Mouse (Mus musculus) adrenal gland, adult 2 months (tissue): ENCODE results near the gene Dbp. TPM values are rescaled to one million over a fixed set of nuclear protein-coding genes. Genes with fewer than 3 reads are reported as not detected.
"Not testable (repeated sequence)": the region's sequence is repeated elsewhere in the genome, so short reads cannot be mapped to it uniquely, and the experiment has no call there.

Experiments used
- DNase-seq: peaks from one replicate; pipeline ENCODE4 v3.0.0; 2021
- long read RNA-seq: library from polyadenylated mRNA; stranded (forward); transcript quantifications from one replicate; pipeline ENCODE4 v2.0.0, GENCODE M21; 2021
- polyA plus RNA-seq: library from polyadenylated mRNA; depleted of rRNA; stranded (reverse); fragments of >200 nt; gene quantifications from 2 replicates; pipeline ENCODE4 v1.2.3, GENCODE M21; 2012; rRNA removed
- total RNA-seq, 2 experiments: library from RNA; stranded (reverse); gene quantifications; 2 replicates each; pipeline ENCODE4 v1.2.3; 2021

The Dbp gene
- total RNA-seq (100 to 1,000 TPM in 1 of 2 experiments, 10 to 100 TPM in 1; 54.3 to 225 TPM), polyA plus RNA-seq (569 and 796 TPM in 2 replicates)
- long read RNA-seq, transcript Dbp-204 (3 exons, 1,156 nt) = minor isoform, 13 of 216 reads
- long read RNA-seq, transcript Dbp-205 (2 exons, 1,732 nt) = minor isoform, 11 of 216 reads
- long read RNA-seq, transcript Dbp-201 (4 exons, 1,837 nt) = major isoform, 168 of 216 reads
- long read RNA-seq, partial matches to known transcripts = 16 of 216 reads
- long read RNA-seq, other reads (novel, unspliced or antisense) = 8 of 216 reads

DNA sequence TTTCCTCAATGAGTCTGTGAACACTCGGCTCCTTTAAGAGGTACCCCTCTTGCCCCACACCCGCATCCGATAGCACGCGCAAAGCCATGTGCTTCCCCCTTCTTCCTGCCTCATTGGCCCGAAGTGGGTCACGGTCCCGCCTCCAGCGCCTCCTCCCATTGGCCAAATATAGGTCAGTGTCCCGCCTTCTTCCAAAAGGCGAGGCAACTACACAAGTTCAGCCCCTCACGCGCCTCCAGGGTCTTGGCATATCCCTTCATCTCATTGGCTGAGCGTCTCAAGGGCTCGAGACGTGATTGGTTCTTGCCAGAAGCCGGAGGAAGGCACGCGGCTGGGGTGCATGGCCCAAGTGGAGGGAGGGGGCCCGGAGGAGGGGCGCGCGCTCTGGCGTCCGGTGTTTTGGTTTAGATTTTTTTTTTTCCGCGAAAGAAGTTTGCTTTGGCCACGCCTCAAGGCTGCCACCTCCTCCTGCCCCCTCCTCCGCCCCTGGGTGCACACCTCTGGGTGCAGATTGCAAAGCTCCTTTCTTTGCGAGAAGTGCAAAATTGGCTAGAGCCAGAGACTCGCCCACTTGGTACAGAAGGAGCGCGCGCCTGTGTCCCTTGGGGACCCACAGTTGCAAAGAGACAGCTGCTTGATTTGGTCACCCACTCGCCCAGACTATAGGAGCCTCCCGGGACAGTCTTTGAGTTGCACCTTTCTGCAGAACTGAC, at the start of gene Dbp:
Dbp (plus strand) TSS at position 359 of the 713 bp plus-strand sequence.
- DNase-seq = peak; percentile 100

DNA sequence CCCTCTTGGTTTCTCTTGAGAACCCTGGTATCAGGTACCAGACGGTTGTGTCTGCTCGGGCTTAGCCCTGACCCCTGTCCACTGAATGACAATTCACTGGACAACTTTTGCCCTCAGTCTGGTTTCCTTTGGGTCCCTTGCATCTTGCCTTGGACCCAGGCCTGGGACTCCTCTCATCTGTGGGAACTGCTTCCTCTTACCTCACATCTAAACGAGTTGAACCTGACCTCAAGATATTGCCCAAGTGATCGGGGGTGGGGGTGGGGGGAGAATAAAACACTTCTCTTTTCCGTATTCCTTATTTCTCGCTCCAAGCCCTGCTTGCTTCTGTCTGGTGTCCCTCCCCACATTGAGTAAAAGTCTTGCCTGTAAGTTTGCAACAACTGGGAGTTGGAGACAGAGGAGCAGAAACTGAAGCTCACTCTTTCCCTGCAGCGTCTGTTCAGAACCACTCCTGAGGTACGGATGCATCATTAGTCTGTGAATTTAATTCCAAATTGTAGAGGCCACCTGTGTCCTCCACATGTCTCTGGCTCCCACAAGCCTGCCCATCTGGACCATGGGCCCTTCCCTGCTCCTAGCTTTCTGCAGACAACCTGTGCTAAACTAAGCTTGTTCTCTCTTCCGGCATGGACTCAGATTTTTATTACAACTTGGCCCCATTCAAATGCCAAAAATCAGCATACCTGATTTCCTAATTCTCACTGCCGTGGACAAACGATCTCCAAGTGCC, 44.0 kb upstream of the Dbp start:
- no peak for DNase-seq

DNA sequence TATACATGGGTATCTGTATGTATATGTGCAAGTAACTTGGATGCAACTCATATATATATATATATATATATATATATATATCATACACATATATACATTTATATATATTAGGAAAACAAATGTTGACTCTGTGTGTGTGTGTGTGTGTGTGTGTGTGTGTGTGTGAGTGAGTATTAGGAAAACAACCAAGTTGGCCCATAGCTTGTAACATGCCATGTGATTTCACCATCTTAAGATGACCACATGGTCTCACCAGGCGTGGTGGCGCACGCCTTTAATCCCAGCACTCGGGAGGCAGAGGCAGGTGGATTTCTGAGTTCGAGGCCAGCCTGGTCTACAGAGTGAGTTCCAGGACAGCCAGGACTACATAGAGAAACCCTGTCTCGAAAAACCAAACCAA, 43.2 kb upstream of the Dbp start:
- DNase-seq = not testable (repeated sequence)

DNA sequence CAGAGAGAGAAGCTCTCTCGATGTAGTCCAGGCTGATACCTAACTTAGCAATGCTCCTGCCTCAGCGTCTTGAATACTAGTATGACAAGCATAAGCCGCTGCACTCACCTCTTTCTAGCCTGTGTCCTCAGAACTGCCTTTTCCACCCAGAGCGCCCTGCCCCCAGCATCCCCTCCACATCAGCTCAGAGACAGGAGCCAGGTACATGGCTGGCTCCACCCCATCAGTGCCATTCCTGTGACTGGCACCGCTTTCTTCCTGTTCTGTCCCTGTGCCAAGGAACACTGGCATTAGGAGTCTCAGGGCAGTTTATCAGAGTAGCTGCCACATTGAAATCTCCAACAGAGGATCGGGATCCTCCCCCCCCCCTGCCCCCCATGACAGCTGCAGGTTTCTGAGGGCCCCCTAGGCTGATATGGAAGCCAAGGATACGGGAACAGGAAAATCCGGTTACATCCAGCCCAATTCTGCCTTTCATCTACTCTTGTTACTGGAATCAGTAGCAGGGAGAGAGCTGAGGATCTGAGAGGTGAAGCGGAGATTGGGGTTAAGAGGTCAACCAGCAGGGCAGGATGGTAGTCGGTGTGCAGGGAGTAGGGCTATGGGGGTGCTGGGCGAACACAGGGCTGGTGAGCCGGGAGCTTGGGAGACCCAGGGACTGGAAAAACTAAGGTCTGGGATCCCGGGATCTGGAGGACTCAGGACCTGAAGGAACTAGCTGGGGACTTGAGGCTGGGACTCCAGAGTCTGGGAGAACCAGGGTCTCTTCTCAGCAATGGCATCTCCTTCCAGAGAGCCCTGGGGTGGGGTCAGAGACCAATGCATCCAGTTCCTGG, 39.4 kb upstream of the Dbp start:
- DNase-seq = no peak

DNA sequence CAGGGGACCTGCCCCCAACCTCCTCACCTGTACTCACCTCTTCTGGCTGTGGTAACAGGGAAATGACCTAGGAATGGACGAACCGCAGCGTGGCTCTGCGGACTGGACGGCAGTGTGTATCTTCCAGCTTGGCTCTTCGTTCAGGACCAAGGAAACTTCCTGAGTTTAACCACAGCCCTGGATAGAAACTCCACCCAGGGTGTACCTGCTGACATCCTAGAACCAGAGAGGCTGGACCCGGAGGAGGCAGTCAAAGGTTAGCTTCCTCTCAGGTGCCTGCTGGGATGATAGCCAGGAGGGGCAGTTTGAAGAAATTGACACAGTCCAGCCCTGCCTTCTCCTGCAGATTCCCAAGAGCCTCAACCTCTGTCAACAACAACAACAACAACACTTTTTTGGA, 38.7 kb upstream of the Dbp start, which contains the start of gene Fut2:
Fut2 (minus strand) TSS at position 234 of the 400 bp plus-strand sequence.
- DNase-seq = no peak

DNA sequence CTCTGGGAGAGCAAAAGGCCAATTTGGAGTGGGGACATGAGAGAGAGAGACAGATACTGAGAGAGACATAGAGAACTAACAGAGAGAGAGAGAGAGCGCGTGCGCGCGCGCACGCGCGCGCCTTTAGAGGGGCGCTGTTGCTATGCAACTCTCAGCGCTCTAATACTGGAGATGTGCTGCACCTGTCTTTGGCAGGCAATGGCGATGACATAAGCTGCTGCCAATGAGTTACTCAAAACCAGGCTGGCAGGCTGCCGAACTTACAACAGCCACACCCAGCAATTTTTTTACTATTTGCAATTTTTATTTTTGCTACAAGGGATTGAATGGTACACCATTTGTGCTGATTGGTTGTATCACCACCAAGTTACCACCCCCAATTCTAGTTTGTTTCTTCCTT, 37.1 kb upstream of the Dbp start:
- DNase-seq = no peak

DNA sequence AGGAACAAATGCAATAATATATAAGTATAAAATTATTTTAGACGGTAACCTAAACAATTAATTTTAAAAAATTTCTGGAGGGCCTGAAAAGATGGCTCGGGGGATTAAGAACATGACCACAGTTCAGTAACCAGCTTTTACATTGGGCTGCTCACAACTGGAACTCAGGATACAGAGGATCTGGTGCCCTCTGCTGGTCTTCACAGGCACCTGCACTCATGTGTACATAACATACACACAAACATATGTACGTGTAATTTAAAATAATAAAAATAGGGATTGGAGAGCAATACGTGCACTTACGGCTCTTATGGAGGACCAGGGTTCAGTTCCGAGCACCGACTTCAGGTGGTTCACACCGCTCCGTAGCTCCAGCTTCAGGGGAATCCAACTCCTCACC, 36.0 kb upstream of the Dbp start:
- DNase-seq = no peak

DNA sequence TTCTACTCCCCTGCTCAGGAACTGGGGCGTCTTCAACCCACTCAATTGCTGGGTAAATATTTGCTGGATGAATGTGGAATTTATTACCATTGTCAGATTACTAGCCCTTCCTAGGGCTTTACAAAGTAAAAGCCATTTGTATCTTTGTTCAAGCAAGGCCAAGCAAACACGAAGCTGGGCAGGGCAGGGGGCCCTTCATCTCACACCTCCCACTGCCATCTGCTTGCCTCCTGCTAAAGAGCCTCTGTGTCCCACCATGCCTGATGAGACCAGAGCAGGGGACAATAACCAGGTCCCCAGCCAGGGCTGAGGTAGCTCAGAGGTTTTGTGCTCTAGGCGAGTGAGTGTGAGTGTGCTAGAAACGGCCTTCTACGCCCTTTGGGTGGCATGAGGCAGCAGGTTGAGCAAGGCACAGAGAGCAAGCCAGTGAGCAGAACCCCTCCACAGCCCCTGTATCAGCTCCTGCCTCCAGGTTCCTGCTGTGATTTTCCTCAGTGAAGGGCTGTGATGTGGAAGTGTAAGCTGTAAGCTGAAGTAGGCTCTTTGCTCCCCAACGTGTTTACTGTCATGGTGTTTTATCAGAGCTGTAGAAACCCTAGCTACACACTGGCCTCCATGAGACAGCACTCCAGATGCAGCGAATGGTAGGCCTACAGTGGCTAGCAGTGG, 27.1 kb upstream of the Dbp start:
- no peak for DNase-seq

DNA sequence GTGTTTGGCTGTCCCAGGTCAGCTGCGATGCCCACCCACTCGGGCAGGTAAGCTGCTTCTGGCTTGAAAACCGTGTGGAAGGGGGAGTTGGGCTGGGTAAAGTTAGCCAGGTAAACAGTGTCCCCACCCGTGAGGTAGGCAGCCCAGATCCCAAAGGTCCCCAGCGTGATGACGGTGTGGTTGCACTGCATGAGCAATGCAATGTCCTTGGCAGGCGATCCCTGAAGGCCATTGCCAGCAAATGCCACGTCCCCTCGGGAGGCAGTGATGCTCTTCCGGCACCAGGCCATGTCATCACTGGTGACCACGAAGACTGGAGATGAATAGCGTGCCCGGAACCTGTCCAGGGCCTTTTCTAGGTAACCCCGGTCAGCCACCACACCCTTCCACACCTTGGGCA, 26.4 kb upstream of the Dbp start:
- DNase-seq = peak; percentile 85

DNA sequence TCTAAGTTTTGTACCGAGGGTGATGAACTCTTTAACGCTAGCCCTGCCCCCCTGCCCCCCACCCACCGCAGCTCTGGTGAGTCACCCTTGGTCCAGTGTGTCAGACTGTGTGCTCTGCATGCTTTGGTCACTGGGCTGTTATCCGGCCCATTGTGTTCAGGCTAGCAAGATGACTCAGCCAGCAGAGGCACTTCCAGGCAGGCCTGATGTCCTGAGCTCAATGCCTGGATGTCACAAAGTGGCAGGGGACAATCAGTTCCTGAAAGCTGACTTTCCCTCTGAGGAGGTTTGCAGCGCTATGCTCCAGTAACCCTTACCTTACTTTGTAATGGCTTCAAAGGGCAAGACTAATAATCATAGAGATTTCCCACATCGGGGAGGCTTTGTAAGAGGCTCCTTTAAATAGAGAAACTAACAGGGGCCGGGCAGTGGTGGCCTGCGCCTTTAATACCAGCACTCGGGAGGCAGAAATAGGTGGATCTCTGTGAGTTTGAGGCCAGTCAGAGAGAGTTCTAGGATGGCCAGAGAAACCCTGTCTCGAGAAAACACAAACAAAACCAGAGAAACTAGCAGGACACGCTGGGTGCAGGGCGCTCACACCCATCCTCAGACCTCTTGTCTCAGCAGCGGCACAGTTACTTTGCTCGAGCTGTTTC, 24.8 kb upstream of the Dbp start:
- DNase-seq = peak; percentile 81

DNA sequence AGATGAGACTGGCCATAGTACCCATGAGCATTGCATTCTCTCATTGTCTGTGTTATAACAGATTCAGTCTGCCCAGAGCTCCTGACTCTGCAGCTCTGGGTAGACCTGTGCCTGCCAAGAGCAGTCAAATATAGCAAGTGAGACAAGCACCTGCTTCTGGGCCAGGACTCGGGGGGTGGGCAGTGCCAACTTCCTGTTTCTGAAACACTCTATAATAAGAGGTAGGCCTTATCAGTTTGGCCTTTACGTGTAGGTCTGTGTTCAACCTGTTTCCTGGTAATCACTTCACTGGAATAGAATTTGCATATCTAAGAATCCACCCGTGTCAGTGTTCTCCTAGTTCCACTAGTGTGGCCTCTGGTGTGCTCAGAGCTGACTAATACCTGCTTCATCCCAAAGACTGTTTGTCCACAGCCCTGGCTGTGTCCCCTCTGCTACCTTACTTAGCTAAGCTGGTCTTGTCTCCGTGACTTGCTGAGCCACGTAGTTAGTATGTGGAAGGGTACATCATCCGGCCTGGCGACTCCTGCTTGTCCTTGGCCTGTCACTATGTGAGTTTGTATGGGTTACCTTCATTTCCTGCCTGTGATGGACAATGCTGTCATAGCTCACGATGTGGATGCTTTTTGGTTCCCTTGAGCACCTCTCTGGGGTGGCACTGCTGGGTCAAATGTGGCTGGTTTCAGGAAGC, 23.7 kb upstream of the Dbp start:
- DNase-seq = no peak

DNA sequence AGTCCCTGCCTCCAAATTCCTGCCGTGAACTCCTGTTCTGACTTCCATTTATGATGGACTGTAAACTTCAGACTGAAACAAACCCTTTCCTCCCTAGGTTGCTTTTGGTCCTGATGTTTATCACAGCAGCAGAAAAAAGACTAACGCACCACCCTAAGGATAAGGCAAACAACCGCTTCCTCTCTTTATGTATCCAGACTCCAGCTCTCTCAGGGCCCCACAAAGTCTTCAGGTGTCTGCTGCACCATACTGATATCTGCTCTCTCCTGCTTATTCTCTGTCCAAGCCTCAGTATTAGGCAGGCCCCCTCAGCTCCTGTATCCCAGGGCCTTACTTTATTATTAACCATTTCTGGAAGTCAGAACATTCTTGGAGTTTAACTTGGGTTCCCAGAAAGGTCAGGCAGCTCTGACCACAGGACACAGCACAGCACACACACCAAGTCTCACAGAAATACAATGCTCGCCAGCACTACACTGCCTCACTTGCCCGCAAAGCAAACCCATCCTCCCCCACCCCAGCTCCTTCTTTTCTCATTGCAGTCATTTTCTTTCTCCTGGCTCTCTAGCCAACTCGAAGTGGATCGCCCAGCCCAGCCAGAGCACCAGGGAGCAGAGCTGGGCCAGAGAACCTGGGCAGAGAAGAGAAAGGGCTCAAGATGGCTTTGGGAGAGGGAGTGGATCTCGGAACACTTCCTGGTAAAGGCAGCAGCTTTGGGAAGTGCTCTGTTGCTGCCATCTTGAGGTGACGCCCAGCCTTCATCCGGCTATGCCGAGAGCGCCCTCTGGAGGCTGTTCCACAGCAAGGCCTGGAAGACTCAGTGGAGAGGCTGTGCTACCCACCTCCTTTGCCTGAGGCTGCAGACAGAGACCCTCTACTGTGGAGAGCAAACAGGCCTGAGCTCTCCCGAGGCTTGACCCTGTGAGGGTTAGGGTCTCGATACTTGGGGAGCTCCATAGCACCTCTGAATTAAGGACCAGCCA, 22.5 kb upstream of the Dbp start:
- DNase-seq = peak; percentile 87

DNA sequence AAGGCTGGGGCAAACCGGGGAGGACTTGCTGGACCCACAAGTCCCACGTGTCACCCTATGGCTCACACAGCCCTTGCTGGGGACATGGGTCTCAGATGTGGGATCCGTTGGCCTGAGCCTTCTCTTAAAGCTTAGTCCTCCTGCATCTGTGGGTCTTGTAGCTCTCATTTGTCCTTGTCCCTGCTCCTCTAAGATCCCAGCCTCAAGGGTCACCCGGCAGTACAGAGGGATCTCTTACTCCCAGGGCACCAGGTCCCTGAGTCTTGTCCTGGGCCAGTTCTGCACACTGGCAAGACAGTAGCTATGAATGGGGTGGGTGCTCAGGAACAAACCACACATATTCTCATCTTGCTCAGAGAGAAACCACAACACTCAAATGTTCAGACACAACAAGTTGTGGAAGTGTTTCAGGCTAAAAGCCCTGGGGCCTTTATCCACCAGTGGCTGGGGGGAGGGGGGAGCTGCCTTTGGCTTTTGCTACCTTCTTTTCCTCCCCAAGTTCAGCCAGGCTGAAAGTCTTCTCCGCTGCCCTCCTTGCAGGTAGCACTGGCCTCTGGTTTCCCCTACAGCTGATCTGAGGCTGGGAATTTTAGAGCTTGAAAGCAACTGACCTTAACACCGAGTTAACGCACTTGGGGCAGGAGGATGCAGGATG, 21.4 kb upstream of the Dbp start, which contains the start of gene Ntn5:
Ntn5 (plus strand) TSS at position 627 of the 655 bp plus-strand sequence.
- no peak for DNase-seq

DNA sequence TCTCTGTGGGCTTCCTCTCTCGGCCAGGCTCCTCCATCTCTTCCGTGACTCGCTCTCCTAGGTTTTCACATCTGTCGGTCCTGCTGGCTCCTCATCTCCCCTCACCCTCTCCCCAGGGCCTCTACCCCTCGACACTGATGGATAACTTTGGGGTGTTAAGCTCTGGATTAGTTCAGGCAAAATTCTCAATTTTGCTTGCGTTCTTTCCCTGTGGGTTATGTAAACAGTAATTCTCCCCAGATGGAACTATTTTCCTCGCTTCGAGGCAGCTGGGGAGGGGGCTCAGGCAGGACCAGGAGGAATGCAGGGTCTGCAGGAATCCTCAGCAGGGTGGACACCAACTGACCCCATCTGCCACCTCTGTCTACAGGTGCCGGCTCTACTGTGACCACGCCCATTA, 19.1 kb upstream of the Dbp start:
- no peak for DNase-seq

DNA sequence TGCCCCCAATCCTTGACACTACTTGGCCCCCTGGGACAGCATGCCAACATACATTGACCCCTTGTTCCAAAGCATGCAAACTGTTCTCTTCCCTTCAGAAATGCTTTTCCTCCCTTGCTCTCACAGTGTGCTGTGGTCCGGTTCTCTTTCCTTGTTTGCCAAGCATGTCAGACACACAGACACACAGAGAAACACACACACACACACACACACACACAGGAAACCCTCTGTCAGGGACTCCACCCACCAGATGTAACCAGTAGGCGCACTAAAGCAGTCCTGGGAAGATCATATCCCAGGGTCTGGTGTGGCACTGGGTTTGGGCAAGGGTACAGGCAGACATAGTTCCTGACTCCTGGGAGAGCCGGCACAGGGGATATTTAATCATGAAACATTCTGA, 18.0 kb upstream of the Dbp start:
- DNase-seq = no peak

DNA sequence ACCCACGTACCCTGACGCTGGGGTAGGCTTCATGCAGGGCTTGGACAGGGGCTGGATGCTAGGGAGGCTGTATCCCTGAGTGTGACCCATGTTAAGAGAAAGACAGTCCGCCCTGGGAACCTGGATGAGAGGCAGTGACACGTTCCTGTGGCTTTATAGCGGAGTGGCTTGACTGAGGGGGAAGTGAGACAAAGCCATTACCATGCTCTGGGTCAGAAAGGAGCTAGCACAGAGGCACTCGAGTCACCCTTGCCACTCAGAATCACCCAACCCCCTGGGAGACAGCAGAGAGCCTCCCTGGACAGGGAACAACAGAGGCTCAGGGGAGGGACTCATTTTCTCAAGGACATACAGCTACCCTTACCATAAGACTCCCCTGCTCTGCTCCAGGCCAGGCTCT, 15.8 kb upstream of the Dbp start:
- DNase-seq = no peak

DNA sequence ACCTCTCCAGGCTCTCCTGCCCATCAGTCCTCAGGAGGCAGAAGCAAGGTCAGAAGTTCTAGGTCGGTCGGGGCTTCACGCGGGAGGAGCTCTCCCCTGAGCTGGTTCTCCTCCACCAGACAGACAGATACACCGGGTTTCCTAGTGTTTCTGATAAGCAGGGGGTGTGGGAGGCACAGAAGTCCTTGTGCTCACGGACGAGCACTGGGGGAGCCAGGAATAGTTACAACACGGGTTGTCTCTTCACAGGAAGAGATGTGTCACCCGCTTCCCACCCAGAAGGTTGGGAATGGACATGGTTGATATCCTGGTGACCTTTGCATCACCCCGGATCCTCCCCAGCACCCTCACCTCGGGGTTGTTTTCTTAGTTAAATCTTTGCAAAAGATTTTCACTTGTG, 15.1 kb upstream of the Dbp start:
- peak; percentile 40 for DNase-seq

DNA sequence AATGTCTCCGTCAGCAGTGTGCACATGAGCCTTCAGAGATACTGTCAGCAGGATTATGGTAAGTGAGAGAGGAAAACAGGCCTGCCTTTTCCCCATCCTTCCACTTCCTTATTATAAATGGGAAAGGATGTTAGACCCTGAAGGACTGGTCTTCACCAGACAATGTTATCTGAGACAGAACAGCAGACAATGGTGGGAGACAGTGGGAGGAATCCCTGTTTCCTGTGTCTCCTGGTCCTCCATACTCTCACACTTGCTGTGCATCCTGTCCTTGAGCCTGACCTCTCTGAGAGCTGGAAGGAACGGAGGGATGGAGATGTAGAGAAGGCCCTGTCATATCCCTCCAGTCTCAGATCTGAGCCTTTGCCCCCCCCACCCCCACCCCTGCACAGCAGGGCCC, 12.5 kb upstream of the Dbp start:
- no peak for DNase-seq
